Mouse (Mus musculus) liver, postnatal 0 days (tissue): ENCODE measurements around the gene Cdk14. TPM values are rescaled to one million over a fixed set of nuclear protein-coding genes. Genes with fewer than 3 reads are reported as not detected.

Source experiments
- ATAC-seq: fragments of 200-750 bp; cut with Nextera tagmentation; 2 replicates; pipeline ENCODE4 v1.8.0; 2017; ENCODE audit warnings: mild to moderate bottlenecking, moderate library complexity
- DNase-seq: peaks from one replicate; pipeline ENCODE4 v3.0.0-alpha.2; 2016
- H3K27ac ChIP-seq: fragments of 300-500 bp; sonication (generic); 2 replicates; pipeline ENCODE4 v1.5.1; 2014; ENCODE audit warnings: antibody characterized with exemption, moderate library complexity, mild to moderate bottlenecking, low read depth
- H3K27me3 ChIP-seq: fragments of 300-500 bp; sonication (generic); 2 replicates; pipeline ENCODE4 v1.6.1; 2014; ENCODE audit warnings: low read length, control low read depth, mixed read lengths; ENCODE audit not compliant: insufficient read depth
- H3K36me3 ChIP-seq: fragments of 300-500 bp; sonication (generic); replicated peaks from 2 replicates; pipeline ENCODE4 v1.6.1; 2014; ENCODE audit warnings: mild to moderate bottlenecking, control low read depth, low read length, moderate library complexity, mixed read lengths; ENCODE audit not compliant: insufficient read depth
- H3K4me1 ChIP-seq: fragments of 300-500 bp; sonication (generic); 2 replicates; pipeline ENCODE4 v1.6.1; 2014; ENCODE audit warnings: antibody characterized with exemption, mild to moderate bottlenecking, control low read depth; ENCODE audit not compliant: insufficient read depth
- H3K4me2 ChIP-seq: fragments of 300-500 bp; sonication (generic); 2 replicates; pipeline ENCODE4 v1.6.1; 2014; ENCODE audit warnings: low read depth, mild to moderate bottlenecking, low read length, moderate library complexity, mixed read lengths
- H3K4me3 ChIP-seq: fragments of 300-500 bp; sonication (generic); 2 replicates; pipeline ENCODE4 v1.5.1; 2014; ENCODE audit warnings: low read depth, low read length
- H3K9ac ChIP-seq: fragments of 300-500 bp; sonication (generic); replicated peaks from 2 replicates; pipeline ENCODE4 v1.6.1; 2014; ENCODE audit warnings: mild to moderate bottlenecking, moderate library complexity
- H3K9me3 ChIP-seq: fragments of 300-500 bp; sonication (generic); 2 replicates; pipeline ENCODE4 v1.6.1; 2016; ENCODE audit warnings: mild to moderate bottlenecking, control low read depth, low read length, mixed read lengths
- CTCF ChIP-seq: sonication (generic); IDR thresholded peaks from 2 replicates; pipeline ENCODE4 v1.5.1; 2016; ENCODE audit warnings: antibody characterized with exemption, low read depth
- EP300 ChIP-seq: IDR thresholded peaks from 2 replicates; pipeline ENCODE4 v1.6.1; 2016; ENCODE audit warnings: antibody characterized with exemption, low read depth, mild to moderate bottlenecking
- WGBS: fragments of 180-500 bp; shearing (Covaris S2); extraction: QIAGEN DNeasy Blood & Tissue Kit; methylation state at CpG from one replicate; pipeline ENCODE4 v1.1.7; 2014; ENCODE audit not compliant: insufficient replicate concordance; 5-methylcytosine and 5-hydroxymethylcytosine counted together
- polyA plus RNA-seq: library from polyadenylated mRNA; unstranded; fragments of >200 nt; fragmentation: Nextera tagmentation; extraction: Ambion mirVana; gene quantifications from 2 replicates; pipeline ENCODE4 v1.2.1, GENCODE M21; 2015

Gene Cdk14
- polyA plus RNA-seq, 1 experiment from 2014 or later: 1.1 TPM

DNA sequence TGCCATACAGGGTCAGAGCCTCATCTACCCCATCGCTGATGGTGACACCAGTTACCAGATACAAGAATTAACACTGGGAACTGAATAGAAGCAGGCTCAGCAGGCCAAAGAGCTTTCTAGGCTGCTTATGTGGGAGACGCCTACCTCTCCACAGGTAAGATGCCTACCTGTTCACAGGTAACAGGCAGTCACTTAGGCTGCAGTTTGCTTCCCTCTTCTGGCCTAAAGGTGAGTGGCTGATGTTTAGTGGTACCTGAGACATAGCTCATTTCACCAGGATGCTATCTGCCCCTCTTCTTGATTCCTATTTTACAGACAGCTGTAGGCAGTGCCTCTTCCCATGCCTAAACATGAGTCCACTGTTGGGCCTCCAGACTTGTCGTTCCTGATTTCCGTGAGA, 595.0 kb downstream of the Cdk14 start:
- Histone ChIP-seq H3K9ac (no peak overlapping the region), H3K27me3 (no peaks in the 10 kb centered on the region), H3K4me1 (no peaks in the 10 kb centered on the region), H3K36me3 (no peaks in the 10 kb centered on the region), H3K27ac (no peak overlapping the region), H3K4me2 (no peak overlapping the region), H3K9me3 (no peaks in the 10 kb centered on the region), H3K4me3 (no peak overlapping the region)
- DNase-seq (no peak), ATAC-seq (no peak)
- TF ChIP-seq EP300: no peak
- no peak for TF ChIP-seq CTCF
- WGBS: 81% methylated on average over 4 of the region's 4 CpGs

- no peak overlapping the region for H3K4me2 ChIP-seq
- no peak overlapping the region for H3K4me3 ChIP-seq
- H3K27me3 ChIP-seq: no peaks in the 10 kb centered on the region
- H3K27ac ChIP-seq: no peak overlapping the region
- H3K36me3 ChIP-seq: no peaks in the 10 kb centered on the region
- ATAC-seq: no peak
- 55% methylated on average over 1 of the region's 1 CpGs for WGBS
- no peak for TF ChIP-seq CTCF
- TF ChIP-seq EP300: no peak
- DNase-seq: no peak
- no peaks in the 10 kb centered on the region for H3K9me3 ChIP-seq
- H3K9ac ChIP-seq: no peak overlapping the region
- H3K4me1 ChIP-seq: no peaks in the 10 kb centered on the region
Observed at GRCm38 (mm10) chr5:4824171-4824570, 595.9 kb downstream of the Cdk14 start.

DNA sequence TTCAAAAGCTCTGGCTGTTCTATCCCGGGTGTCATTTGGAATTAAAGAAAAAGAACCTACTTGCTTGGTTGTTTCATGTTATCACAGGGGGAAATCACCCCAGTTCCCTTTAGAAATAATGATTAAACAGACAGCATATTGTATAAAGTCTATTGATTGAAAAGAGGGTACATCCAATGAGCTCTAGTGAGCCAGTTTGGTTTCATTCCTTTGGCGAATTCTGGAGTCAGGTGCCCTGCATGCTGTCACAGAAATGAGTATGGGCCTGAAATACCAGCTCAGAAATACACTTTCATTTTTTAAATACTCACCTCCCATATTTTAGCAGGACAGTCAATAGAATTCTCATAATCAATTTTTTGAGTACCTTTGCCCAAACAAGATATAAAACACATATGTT, 598.1 kb downstream of the Cdk14 start:
- Histone ChIP-seq H3K36me3 (no peaks in the 10 kb centered on the region), H3K4me2 (no peak overlapping the region), H3K4me1 (no peaks in the 10 kb centered on the region), H3K9ac (no peak overlapping the region), H3K4me3 (no peak overlapping the region), H3K27ac (no peak overlapping the region), H3K9me3 (no peaks in the 10 kb centered on the region), H3K27me3 (no peaks in the 10 kb centered on the region)
- no peak for DNase-seq
- no peak for ATAC-seq
- WGBS: 49% methylated on average over 2 of the region's 2 CpGs
- TF ChIP-seq EP300: no peak
- no peak for TF ChIP-seq CTCF

DNA sequence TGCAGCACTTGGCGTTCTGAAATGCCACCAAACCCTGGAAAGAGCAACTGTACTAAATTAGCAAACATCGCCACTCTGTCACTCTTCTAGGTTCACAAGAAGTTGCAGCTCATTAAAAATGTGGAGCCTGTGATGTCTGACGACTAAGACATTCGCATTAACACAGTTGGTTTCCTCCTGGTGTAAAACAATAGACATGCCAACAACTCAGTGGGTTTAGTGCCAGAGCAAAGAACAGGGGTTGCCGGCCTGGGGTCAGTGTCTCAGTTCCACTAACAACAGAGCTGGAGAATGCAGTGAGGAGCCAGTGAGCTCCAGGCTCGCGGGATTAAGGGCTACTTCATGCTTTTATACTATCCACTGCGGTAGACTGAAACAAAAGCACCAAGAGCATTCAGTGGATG, 598.7 kb downstream of the Cdk14 start:
- Histone ChIP-seq H3K4me3 (no peak overlapping the region), H3K4me1 (no peaks in the 10 kb centered on the region), H3K36me3 (no peaks in the 10 kb centered on the region), H3K27ac (no peak overlapping the region), H3K4me2 (no peak overlapping the region), H3K9me3 (no peaks in the 10 kb centered on the region), H3K27me3 (no peaks in the 10 kb centered on the region), H3K9ac (no peak overlapping the region)
- WGBS: 50% methylated on average over 8 of the region's 8 CpGs
- no peak for TF ChIP-seq EP300
- no peak for TF ChIP-seq CTCF
- ATAC-seq: no peak
- DNase-seq: no peak

- Histone ChIP-seq H3K4me3 (no peak overlapping the region), H3K36me3 (no peaks in the 10 kb centered on the region), H3K4me1 (no peaks in the 10 kb centered on the region), H3K27me3 (no peaks in the 10 kb centered on the region), H3K27ac (no peak overlapping the region), H3K9me3 (no peaks in the 10 kb centered on the region), H3K4me2 (no peak overlapping the region), H3K9ac (no peak overlapping the region)
- TF ChIP-seq CTCF (no peak), EP300 (no peak)
- ATAC-seq: no peak
- 62% methylated on average over 5 of the region's 5 CpGs for WGBS
- no peak for DNase-seq
Observed at GRCm38 (mm10) chr5:4816981-4817380, 603.1 kb downstream of the Cdk14 start.

DNA sequence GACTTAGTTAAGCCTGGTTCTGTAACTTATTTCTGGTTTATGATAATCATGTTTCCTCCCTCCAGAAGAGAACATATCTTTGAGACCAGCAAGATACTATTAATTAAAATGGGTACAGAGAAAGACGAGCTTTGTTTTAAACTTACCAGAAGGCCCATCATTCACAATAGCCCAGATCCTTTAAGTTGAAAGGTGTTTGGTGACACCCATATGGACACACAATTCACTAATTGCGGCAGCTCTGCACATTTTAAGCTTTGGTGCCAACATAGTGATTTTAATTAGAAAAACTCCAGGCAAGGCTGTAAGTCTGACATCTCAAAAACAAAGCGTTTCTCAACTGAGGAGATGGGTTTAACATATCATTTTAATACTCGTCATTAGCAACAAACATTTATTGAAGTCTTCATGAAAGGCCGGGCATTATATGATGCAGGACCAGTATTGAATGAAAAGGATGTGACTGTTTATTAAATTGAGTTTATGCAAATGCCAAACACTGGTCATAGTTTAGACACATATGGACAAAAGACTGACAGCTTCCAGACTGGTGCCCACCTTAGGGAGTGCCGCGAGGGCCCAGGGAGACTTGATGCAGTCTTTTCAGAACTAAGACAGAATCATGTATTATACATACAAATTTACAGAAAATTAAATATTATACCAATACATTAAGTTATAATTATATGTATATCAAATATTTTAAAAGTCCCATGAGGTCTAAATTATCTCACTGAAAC, 605.5 kb downstream of the Cdk14 start:
- H3K4me2 ChIP-seq: no peak overlapping the region
- no peaks in the 10 kb centered on the region for H3K36me3 ChIP-seq

More for the DNA sequence above, 605.5 kb downstream of the Cdk14 start:
- H3K27me3 ChIP-seq: no peaks in the 10 kb centered on the region
- H3K4me1 ChIP-seq: no peaks in the 10 kb centered on the region
- TF ChIP-seq CTCF (no peak), EP300 (no peak)
- no peak for DNase-seq
- 83% methylated on average over 7 of the region's 7 CpGs for whole genome bisulfite sequencing
- H3K9me3 ChIP-seq: no peaks in the 10 kb centered on the region
- H3K27ac ChIP-seq: no peak overlapping the region
- ATAC-seq: no peak
- no peak overlapping the region for H3K4me3 ChIP-seq
- H3K9ac ChIP-seq: no peak overlapping the region
